Mouse (Mus musculus) liver, postnatal 0 days (tissue): ENCODE measurements around the gene Vnn3. TPM values are rescaled to one million over a fixed set of nuclear protein-coding genes. Genes with fewer than 3 reads are reported as not detected.

Source experiments
- ATAC-seq: fragments of 200-750 bp; cut with Nextera tagmentation; 2 replicates; pipeline ENCODE4 v1.8.0; 2017; ENCODE audit warnings: mild to moderate bottlenecking, moderate library complexity
- DNase-seq: peaks from one replicate; pipeline ENCODE4 v3.0.0-alpha.2; 2016
- H3K27ac ChIP-seq: fragments of 300-500 bp; sonication (generic); 2 replicates; pipeline ENCODE4 v1.5.1; 2014; ENCODE audit warnings: antibody characterized with exemption, moderate library complexity, mild to moderate bottlenecking, low read depth
- H3K27me3 ChIP-seq: fragments of 300-500 bp; sonication (generic); 2 replicates; pipeline ENCODE4 v1.6.1; 2014; ENCODE audit warnings: low read length, control low read depth, mixed read lengths; ENCODE audit not compliant: insufficient read depth
- H3K36me3 ChIP-seq: fragments of 300-500 bp; sonication (generic); replicated peaks from 2 replicates; pipeline ENCODE4 v1.6.1; 2014; ENCODE audit warnings: mild to moderate bottlenecking, control low read depth, low read length, moderate library complexity, mixed read lengths; ENCODE audit not compliant: insufficient read depth
- H3K4me1 ChIP-seq: fragments of 300-500 bp; sonication (generic); 2 replicates; pipeline ENCODE4 v1.6.1; 2014; ENCODE audit warnings: antibody characterized with exemption, mild to moderate bottlenecking, control low read depth; ENCODE audit not compliant: insufficient read depth
- H3K4me2 ChIP-seq: fragments of 300-500 bp; sonication (generic); 2 replicates; pipeline ENCODE4 v1.6.1; 2014; ENCODE audit warnings: low read depth, mild to moderate bottlenecking, low read length, moderate library complexity, mixed read lengths
- H3K4me3 ChIP-seq: fragments of 300-500 bp; sonication (generic); 2 replicates; pipeline ENCODE4 v1.5.1; 2014; ENCODE audit warnings: low read depth, low read length
- H3K9ac ChIP-seq: fragments of 300-500 bp; sonication (generic); replicated peaks from 2 replicates; pipeline ENCODE4 v1.6.1; 2014; ENCODE audit warnings: mild to moderate bottlenecking, moderate library complexity
- H3K9me3 ChIP-seq: fragments of 300-500 bp; sonication (generic); 2 replicates; pipeline ENCODE4 v1.6.1; 2016; ENCODE audit warnings: mild to moderate bottlenecking, control low read depth, low read length, mixed read lengths
- CTCF ChIP-seq: sonication (generic); IDR thresholded peaks from 2 replicates; pipeline ENCODE4 v1.5.1; 2016; ENCODE audit warnings: antibody characterized with exemption, low read depth
- EP300 ChIP-seq: IDR thresholded peaks from 2 replicates; pipeline ENCODE4 v1.6.1; 2016; ENCODE audit warnings: antibody characterized with exemption, low read depth, mild to moderate bottlenecking
- WGBS: fragments of 180-500 bp; shearing (Covaris S2); extraction: QIAGEN DNeasy Blood & Tissue Kit; methylation state at CpG from one replicate; pipeline ENCODE4 v1.1.7; 2014; ENCODE audit not compliant: insufficient replicate concordance; 5-methylcytosine and 5-hydroxymethylcytosine counted together
- polyA plus RNA-seq: library from polyadenylated mRNA; unstranded; fragments of >200 nt; fragmentation: Nextera tagmentation; extraction: Ambion mirVana; gene quantifications from 2 replicates; pipeline ENCODE4 v1.2.1, GENCODE M21; 2015

Gene Vnn3
- polyA plus RNA-seq, 1 experiment from 2014 or later = 137 TPM

GRCm38 (mm10) chr10:23838910-23839309 lies 12.4 kb upstream of the Vnn3 start:
- TF ChIP-seq EP300 = no peak
- TF ChIP-seq CTCF = no peak
- no peaks in the 10 kb centered on the region for H3K27me3 ChIP-seq
- WGBS = 66% methylated on average over 3 of the region's 3 CpGs

GRCm38 (mm10) chr10:23839368-23839767 lies 11.9 kb upstream of the Vnn3 start:
- H3K4me2 ChIP-seq = no peak overlapping the region
- 0 out of 2 replicates have a peak overlapping the region, but pooled peaks have one; percentile 16 for H3K27ac ChIP-seq
- no peaks in the 10 kb centered on the region; the same call in 1 of the 2 replicates for H3K4me1 ChIP-seq
- DNase-seq = peak; percentile 22
- no peaks in the 10 kb centered on the region for H3K27me3 ChIP-seq
- no peak overlapping the region for H3K9ac ChIP-seq
- no peaks in the 10 kb centered on the region for H3K9me3 ChIP-seq
- peak; percentile 74 for ATAC-seq
- no peak overlapping the region for H3K4me3 ChIP-seq
- WGBS = 49% methylated on average over 9 of the region's 9 CpGs
- TF ChIP-seq EP300 = no peak
- TF ChIP-seq CTCF = peak; percentile 46
- no peaks in the 10 kb centered on the region for H3K36me3 ChIP-seq

More at GRCm38 (mm10) chr10:23838910-23839309, 12.4 kb upstream of the Vnn3 start:
- Histone ChIP-seq H3K4me1 (no peaks in the 10 kb centered on the region; the same call in 1 of the 2 replicates), H3K27ac (0 out of 2 replicates have a peak overlapping the region, but pooled peaks have one; percentile 16), H3K36me3 (no peaks in the 10 kb centered on the region), H3K9me3 (no peaks in the 10 kb centered on the region), H3K4me2 (no peak overlapping the region), H3K9ac (no peak overlapping the region), H3K4me3 (no peak overlapping the region)
- DNase-seq (no peak), ATAC-seq (peak; percentile 62; the same call in 1 of the 2 replicates)

GRCm38 (mm10) chr10:23840496-23840895 lies 10.8 kb upstream of the Vnn3 start:
- DNase-seq (no peak), ATAC-seq (no peak)
- Histone ChIP-seq H3K4me1 (no peaks in the 10 kb centered on the region; the same call in 1 of the 2 replicates), H3K4me2 (no peak overlapping the region), H3K27me3 (no peaks in the 10 kb centered on the region), H3K9ac (no peak overlapping the region), H3K27ac (no peak overlapping the region), H3K36me3 (no peaks in the 10 kb centered on the region), H3K4me3 (no peak overlapping the region), H3K9me3 (no peaks in the 10 kb centered on the region)
- WGBS = 53% methylated on average over 4 of the region's 4 CpGs
- no peak for TF ChIP-seq EP300
- TF ChIP-seq CTCF = no peak

GRCm38 (mm10) chr10:23852096-23852495 lies 834 bp downstream of the Vnn3 start:
- Histone ChIP-seq H3K27ac (peak overlapping the region; percentile 83), H3K4me1 (0 out of 2 replicates have a peak, but pooled peaks cover 4% of the 10 kb centered on the region), H3K4me3 (peak overlapping the region; percentile 40), H3K4me2 (peak overlapping the region; percentile 62), H3K36me3 (no peaks in the 10 kb centered on the region), H3K9ac (peak overlapping the region; percentile 57), H3K9me3 (no peaks in the 10 kb centered on the region), H3K27me3 (no peaks in the 10 kb centered on the region)
- TF ChIP-seq CTCF (no peak), EP300 (no peak)
- 67% methylated on average over 2 of the region's 2 CpGs for WGBS
- DNase-seq (no peak), ATAC-seq (peak; percentile 31; the same call in 1 of the 2 replicates)

GRCm38 (mm10) chr10:23864362-23865312 lies 13.4 kb downstream of the Vnn3 start:
- H3K36me3 ChIP-seq = peaks cover 14% of the 10 kb centered on the region
- H3K27ac ChIP-seq = 0 out of 2 replicates have a peak overlapping the region, but pooled peaks have one; percentile 29
- no peaks in the 10 kb centered on the region for H3K27me3 ChIP-seq
- peaks cover 6% of the 10 kb centered on the region; the same call in 1 of the 2 replicates for H3K9me3 ChIP-seq
- peak; percentile 56; the same call in 1 of the 2 replicates for ATAC-seq
- H3K4me1 ChIP-seq = no peaks in the 10 kb centered on the region
- no peak overlapping the region for H3K4me2 ChIP-seq
- H3K9ac ChIP-seq = no peak overlapping the region
- TF ChIP-seq EP300 = no peak
- TF ChIP-seq CTCF = no peak
- 54% methylated on average over 9 of the region's 9 CpGs for WGBS
- no peak for DNase-seq
- H3K4me3 ChIP-seq = no peak overlapping the region

GRCm38 (mm10) chr10:23880695-23881094 lies 29.4 kb downstream of the Vnn3 start:
- ATAC-seq = no peak
- TF ChIP-seq CTCF (peak; percentile 45; the same call in 1 of the 2 replicates), EP300 (no peak)
- H3K4me1 ChIP-seq = no peaks in the 10 kb centered on the region
- H3K4me2 ChIP-seq = no peak overlapping the region
- H3K4me3 ChIP-seq = no peak overlapping the region
- H3K27ac ChIP-seq = no peak overlapping the region
- WGBS = 77% methylated on average over 6 of the region's 6 CpGs
- DNase-seq = no peak
- H3K36me3 ChIP-seq = no peaks in the 10 kb centered on the region
- no peaks in the 10 kb centered on the region for H3K27me3 ChIP-seq
- H3K9ac ChIP-seq = no peak overlapping the region
- H3K9me3 ChIP-seq = no peaks in the 10 kb centered on the region
